Mouse (Mus musculus) myocyte (in vitro differentiated cells): Measurements from ENCODE around the gene Bcas3. TPM values are rescaled to one million over a fixed set of nuclear protein-coding genes. Genes with fewer than 3 reads are reported as not detected.
A peak's percentile ranks its signal among the peaks of the same experiment; 100 is the strongest.

ENCODE experiments used
- H3K27me3 ChIP-seq: one replicate; pipeline ENCODE4 v1.6.1; 2011; ENCODE audit not compliant: control insufficient read depth, insufficient read depth, insufficient read length
- H3K36me3 ChIP-seq: one replicate; pipeline ENCODE4 v1.6.1; 2011; ENCODE audit not compliant: control insufficient read depth, insufficient read depth
- H3K4me2 ChIP-seq: one replicate; pipeline ENCODE4 v1.6.1; 2011; ENCODE audit warnings: low read depth, control low read depth
- H3K4me3 ChIP-seq: one replicate; pipeline ENCODE4 v1.5.1; 2011; ENCODE audit warnings: mild to moderate bottlenecking, control low read depth, moderate library complexity
- H3K79me2 ChIP-seq: one replicate; pipeline ENCODE4 v1.6.1; 2011; ENCODE audit not compliant: control insufficient read depth, insufficient read depth
- H3ac ChIP-seq: one replicate; pipeline ENCODE4 v1.6.1; 2011; ENCODE audit not compliant: control insufficient read depth, insufficient read length
- CEBPB ChIP-seq: IDR thresholded peaks from 2 replicates; pipeline ENCODE4 v1.6.1; 2011; ENCODE audit warnings: mild to moderate bottlenecking, moderate library complexity; ENCODE audit not compliant: poor library complexity, insufficient read depth, severe bottlenecking
- E2F4 ChIP-seq: IDR thresholded peaks from one replicate; pipeline ENCODE4 v1.6.1; 2011; ENCODE audit warnings: mild to moderate bottlenecking, control low read depth, moderate library complexity; ENCODE audit not compliant: insufficient read depth
- MAX ChIP-seq: IDR thresholded peaks from one replicate; pipeline ENCODE4 v1.6.1; 2011; ENCODE audit warnings: low read depth, mild to moderate bottlenecking, control low read depth
- MYOD1 ChIP-seq, 3 experiments: IDR thresholded peaks; one replicate each; pipeline ENCODE4 v1.6.1; 2011; ENCODE audit warnings: control low read depth in 2 of 3, low read depth in 2 of 3, mild to moderate bottlenecking in 2 of 3, moderate library complexity in 1 of 3; ENCODE audit not compliant: insufficient read length in 2 of 3, control insufficient read depth in 1 of 3
- MYOG ChIP-seq, 3 experiments: IDR thresholded peaks; one replicate each; pipeline ENCODE4 v1.6.1; 2011; ENCODE audit warnings: control low read depth in 2 of 3, low read depth in 2 of 3, mild to moderate bottlenecking in 2 of 3; ENCODE audit not compliant: insufficient read length in 2 of 3, control insufficient read depth in 1 of 3, insufficient read depth in 1 of 3
- POLR2A ChIP-seq: IDR thresholded peaks from one replicate; pipeline ENCODE4 v1.6.1; 2011; ENCODE audit warnings: low read depth, mild to moderate bottlenecking, control low read depth, moderate library complexity; ENCODE audit not compliant: insufficient read length
- POLR2AphosphoS2 ChIP-seq: IDR thresholded peaks from one replicate; pipeline ENCODE4 v1.6.1; 2011; ENCODE audit warnings: low read depth, control low read depth; ENCODE audit not compliant: insufficient read length
- REST ChIP-seq: IDR thresholded peaks from one replicate; pipeline ENCODE4 v1.6.1; 2011; ENCODE audit warnings: mild to moderate bottlenecking, control low read depth, moderate library complexity; ENCODE audit not compliant: insufficient read depth, insufficient read length
- SRF ChIP-seq: IDR thresholded peaks from one replicate; pipeline ENCODE4 v1.6.1; 2011; ENCODE audit warnings: low read depth; ENCODE audit not compliant: control insufficient read depth, insufficient read length
- TCF12 ChIP-seq: IDR thresholded peaks from one replicate; pipeline ENCODE4 v1.6.1; 2011; ENCODE audit warnings: mild to moderate bottlenecking, control low read depth; ENCODE audit not compliant: poor library complexity, insufficient read depth, severe bottlenecking
- TCF3 ChIP-seq: IDR thresholded peaks from one replicate; pipeline ENCODE4 v1.6.1; 2011; ENCODE audit warnings: low read depth, control low read depth; ENCODE audit not compliant: insufficient read length
- USF1 ChIP-seq: IDR thresholded peaks from one replicate; pipeline ENCODE4 v1.6.1; 2011; ENCODE audit warnings: low read depth, mild to moderate bottlenecking, control low read depth, moderate library complexity
- polyA plus RNA-seq: library from polyadenylated mRNA; unstranded; fragments of >200 nt; fragmentation: generic; extraction: Trizol; gene quantifications from one replicate; pipeline ENCODE4 v1.2.1, GENCODE M21; 2012; ENCODE audit warnings: missing spikeins

Gene Bcas3
- polyA plus RNA-seq, 1 experiment = 30.1 TPM

GRCm38 (mm10) chr11:85729725-85730124, 376.8 kb downstream of the Bcas3 start:
- H3K36me3 ChIP-seq = no peaks in the 10 kb centered on the region
- no peak overlapping the region for H3K4me2 ChIP-seq
- H3K79me2 ChIP-seq = no peaks in the 10 kb centered on the region
- H3ac ChIP-seq = no peak overlapping the region
- TF ChIP-seq MYOG (IDR thresholded peaks at IDR 0.05; ENCODE audit: control insufficient read depth in 1 of 3, insufficient read depth in 1 of 3, insufficient read length in 2 of 3, low read depth in 2 of 3) = peak; percentile 38 to 92 (median 81)
- TF ChIP-seq MYOD1 (IDR thresholded peaks at IDR 0.05; ENCODE audit: control insufficient read depth in 1 of 3, insufficient read length in 2 of 3, low read depth in 2 of 3) = peak in 2 of 3 experiments; percentile 58 to 76
- TF ChIP-seq REST = no peak
- TF ChIP-seq E2F4 = no peak
- no peak for TF ChIP-seq POLR2AphosphoS2
- no peak for TF ChIP-seq POLR2A
- no peak for TF ChIP-seq TCF3
- TF ChIP-seq MAX = no peak
- peak; percentile 26 for TF ChIP-seq TCF12
- no peaks in the 10 kb centered on the region for H3K27me3 ChIP-seq
- no peak overlapping the region for H3K4me3 ChIP-seq

GRCm38 (mm10) chr11:85732462-85733012, 379.6 kb downstream of the Bcas3 start:
- TF ChIP-seq REST (no peak), POLR2AphosphoS2 (no peak), SRF (no peak), TCF12 (no peak), MAX (no peak), CEBPB (no peak)
- no peak overlapping the region for H3ac ChIP-seq
- H3K27me3 ChIP-seq = no peaks in the 10 kb centered on the region
- H3K4me2 ChIP-seq = no peak overlapping the region
- H3K4me3 ChIP-seq = no peak overlapping the region
- no peaks in the 10 kb centered on the region for H3K36me3 ChIP-seq
- H3K79me2 ChIP-seq = no peaks in the 10 kb centered on the region

GRCm38 (mm10) chr11:85733577-85733976, 380.6 kb downstream of the Bcas3 start:
- H3K36me3 ChIP-seq = no peaks in the 10 kb centered on the region
- H3ac ChIP-seq = no peak overlapping the region
- H3K4me2 ChIP-seq = no peak overlapping the region
- no peaks in the 10 kb centered on the region for H3K79me2 ChIP-seq
- TF ChIP-seq MYOG (IDR thresholded peaks at IDR 0.05; ENCODE audit: control insufficient read depth in 1 of 3, insufficient read depth in 1 of 3, insufficient read length in 2 of 3, low read depth in 2 of 3) (no peak), REST (no peak)
- no peaks in the 10 kb centered on the region for H3K27me3 ChIP-seq
- H3K4me3 ChIP-seq = no peak overlapping the region

- Histone ChIP-seq H3K4me3 (no peak overlapping the region), H3K36me3 (no peaks in the 10 kb centered on the region), H3K4me2 (no peak overlapping the region), H3ac (no peak overlapping the region), H3K79me2 (no peaks in the 10 kb centered on the region), H3K27me3 (no peaks in the 10 kb centered on the region)
- TF ChIP-seq E2F4 (no peak), MAX (no peak), TCF12 (no peak), REST (no peak), POLR2AphosphoS2 (no peak), MYOG (IDR thresholded peaks at IDR 0.05; ENCODE audit: control insufficient read depth in 1 of 3, insufficient read depth in 1 of 3, insufficient read length in 2 of 3, low read depth in 2 of 3) (no peak), CEBPB (no peak), USF1 (no peak), POLR2A (no peak), MYOD1 (IDR thresholded peaks at IDR 0.05; ENCODE audit: control insufficient read depth in 1 of 3, insufficient read length in 2 of 3, low read depth in 2 of 3) (no peak), SRF (no peak), TCF3 (no peak)
These were observed 381.6 kb downstream of the Bcas3 start for GRCm38 (mm10) chr11:85734317-85735211.

- H3K27me3 ChIP-seq = no peaks in the 10 kb centered on the region
- H3K36me3 ChIP-seq = no peaks in the 10 kb centered on the region
- TF ChIP-seq USF1 (no peak), SRF (no peak), MAX (no peak), E2F4 (no peak), REST (no peak), CEBPB (no peak)
- no peak overlapping the region for H3K4me2 ChIP-seq
- H3K79me2 ChIP-seq = no peaks in the 10 kb centered on the region
- H3ac ChIP-seq = no peak overlapping the region
- no peak overlapping the region for H3K4me3 ChIP-seq
These were observed 384.3 kb downstream of the Bcas3 start for GRCm38 (mm10) chr11:85737227-85737626.
